Mouse (Mus musculus): ENCODE measurements around the gene Clip1.

Gene Clip1

DNA sequence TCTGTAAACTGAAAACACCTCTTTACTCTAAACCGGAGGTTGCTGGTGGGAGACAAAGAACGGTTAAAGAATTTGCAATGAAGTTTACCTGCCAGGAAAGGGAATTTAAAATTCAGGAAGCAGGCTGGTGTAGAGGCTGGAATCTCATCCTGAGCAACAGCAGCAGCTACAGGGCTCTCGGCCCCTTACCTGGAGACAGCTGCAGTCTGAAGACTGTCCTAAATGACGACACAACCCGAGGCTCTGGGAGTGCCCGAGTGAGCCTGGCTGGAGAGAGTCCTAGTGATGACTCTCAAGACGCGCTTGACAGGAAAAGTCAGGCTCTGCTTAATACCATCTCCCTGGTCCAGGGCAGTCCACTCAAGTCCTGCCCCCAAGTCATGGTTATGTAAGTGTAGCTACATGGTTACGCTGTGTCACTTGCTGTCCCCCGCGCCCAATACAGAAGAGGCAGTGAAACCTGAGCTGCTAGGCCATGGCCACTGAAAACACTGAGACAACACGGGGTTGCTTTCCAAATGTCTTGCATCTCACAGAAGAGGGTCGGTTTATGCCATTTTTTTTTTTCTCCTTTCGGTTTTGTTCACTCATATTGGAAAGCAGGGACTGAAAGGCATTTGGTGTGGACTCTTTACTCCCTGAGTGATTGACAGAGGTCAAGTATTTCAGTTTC, 13.5 kb downstream of the Clip1 start:
- peak; percentile 56 for DNase-seq

DNA sequence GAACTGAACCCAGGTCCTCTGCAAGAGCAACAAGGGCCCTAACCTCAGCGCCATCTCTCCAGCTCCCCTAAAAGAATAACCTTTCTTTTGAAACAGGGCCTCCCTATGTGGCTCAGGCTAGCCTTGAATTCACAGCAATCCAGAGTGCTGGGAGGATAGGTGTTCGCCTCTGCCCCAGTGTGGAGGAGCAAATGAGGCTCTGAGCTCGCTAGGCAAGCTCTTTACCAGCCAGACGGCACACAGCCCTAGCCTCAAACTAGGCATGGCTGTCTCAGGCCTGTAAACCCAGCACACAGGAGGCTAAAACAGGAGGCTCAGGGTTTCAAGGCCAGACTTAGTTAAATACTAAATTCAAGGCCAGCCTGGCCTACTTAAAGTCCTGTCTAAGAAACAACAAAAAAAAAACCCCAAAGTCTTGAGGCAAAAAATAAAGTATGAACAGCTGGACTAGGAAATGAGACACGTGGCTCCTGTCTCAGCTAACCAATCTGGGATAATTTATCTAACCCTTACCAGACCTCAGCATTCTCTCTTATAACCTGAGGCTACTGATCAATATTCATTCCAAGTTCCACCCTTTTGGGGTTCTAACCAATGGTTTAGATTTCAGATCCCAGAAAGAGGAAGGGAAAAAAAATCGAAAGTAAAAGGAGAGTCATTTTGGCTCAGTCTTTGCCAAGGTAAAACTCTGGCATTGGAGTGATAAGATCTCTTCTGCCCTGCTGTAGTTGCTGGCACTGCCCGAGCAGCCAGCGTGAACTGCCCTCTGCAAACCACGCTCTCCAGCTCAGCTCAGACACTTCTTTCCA, 14.2 kb downstream of the Clip1 start:
- DNase-seq: peak; percentile 41

DNA sequence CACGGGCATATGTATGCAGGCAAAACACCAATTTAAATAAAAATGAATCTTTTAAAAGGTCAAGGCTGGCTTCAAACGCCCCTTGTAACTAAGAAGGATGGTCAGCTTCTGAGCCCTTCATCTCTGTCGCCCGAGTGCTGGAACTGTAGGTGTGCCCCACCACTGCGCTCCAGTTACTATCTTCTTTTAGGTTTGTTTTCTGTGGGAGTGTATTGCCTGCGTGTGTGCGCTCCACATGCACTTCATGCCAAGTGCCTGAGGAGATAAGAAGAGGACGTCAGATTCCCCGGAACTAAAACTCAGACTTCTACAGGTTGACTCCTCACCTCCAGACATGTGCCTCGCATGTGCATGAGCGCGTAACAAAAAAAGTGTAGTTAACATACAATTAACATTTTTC, 16.5 kb downstream of the Clip1 start:
- no peak for DNase-seq

DNA sequence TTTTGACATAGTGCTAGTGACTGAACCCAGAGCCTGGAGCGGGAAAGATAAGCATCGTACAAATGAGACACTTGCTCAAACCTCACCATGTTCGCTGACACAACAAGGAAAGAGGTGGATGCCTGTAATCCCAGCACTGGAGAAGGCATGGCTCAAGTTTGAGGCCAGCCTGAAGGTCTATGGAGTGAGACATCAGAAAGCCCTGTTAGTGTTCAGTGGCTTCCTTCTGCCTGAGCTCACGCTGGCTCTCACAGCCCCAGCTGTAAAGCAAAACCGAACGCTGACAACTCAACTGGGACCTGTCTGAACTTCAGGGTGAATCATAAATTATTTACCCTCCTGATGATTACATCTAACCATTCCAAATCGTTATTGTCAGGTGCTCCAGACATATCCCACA, 18.5 kb downstream of the Clip1 start:
- no peak for DNase-seq

DNA sequence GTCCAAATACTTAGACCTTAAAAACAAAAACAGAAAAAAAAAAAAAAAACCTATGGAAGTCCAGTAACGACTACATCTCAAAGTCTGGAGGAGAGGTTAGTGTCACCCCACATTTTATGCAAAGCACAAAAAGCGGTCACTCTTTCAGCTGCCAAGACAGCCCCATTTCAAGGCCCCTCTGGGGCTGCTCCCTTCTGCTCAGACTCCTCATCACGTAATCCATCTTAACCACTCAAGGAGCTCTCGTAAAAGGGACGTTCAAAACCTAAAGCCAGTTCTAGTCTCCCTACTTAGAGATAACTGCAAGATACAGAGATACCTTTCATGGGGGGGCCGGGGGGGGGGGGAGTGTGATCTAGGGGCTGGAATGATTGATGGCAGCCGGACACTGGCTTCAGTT, 20.1 kb downstream of the Clip1 start:
- DNase-seq: no peak

DNA sequence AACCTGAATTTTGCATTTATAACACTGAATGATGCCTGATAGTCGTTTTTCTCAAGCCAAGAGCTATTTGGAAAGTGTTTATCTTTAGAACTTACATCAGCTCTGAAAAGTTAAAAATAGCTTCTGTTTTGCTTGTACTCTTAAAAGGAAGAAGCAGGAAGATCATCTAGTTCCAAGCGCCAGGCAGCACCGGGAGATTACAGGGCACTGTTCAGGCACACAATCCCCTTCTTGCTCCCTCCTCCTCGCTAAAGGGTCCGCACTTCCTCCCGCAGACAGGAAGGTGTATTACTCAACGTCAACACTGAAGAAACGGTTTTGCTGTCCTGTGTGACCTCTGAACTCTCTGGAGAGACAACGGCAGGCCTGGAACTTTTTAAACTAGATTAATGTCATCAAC, 22.4 kb downstream of the Clip1 start:
- peak; percentile 56 for DNase-seq

DNA sequence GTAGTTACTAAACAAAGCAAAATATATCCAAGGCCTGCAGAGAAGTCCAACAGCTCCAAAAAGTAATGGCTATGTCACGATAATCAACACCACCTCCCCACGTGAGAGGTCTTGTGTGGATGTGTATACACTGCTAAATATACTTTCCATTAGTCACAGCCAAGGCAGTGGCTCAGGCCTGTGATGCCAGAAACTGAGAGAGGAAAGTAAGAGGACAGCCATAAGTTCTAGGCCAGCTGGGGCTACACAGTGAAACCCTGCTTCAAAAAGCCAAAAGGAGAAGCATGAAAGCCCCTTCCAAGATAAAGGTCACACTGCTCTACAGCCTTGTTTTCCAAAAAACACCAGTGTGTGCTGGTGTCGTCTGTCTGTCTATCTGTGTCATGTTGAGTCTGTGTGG, 22.8 kb downstream of the Clip1 start:
- no peak for DNase-seq

DNA sequence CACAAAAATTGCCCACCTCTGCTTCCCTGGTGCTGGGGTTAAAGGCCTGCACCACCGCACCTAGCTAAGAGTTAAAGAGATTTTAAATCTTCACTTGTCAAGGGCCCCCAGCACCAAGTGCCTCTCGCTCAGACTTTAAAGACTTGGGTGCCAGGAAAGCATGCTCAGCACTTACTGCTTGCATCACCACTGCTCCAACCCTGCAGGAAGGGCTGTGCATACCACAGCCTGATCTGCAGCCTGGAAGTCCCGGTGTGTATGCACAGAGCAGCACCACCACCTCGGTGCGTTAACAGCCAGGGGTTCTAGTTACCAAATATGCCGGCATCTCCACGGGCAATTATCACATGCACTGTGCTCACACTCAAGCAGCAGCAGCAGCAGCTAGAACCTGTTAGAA, 26.8 kb downstream of the Clip1 start:
- no peak for DNase-seq

DNA sequence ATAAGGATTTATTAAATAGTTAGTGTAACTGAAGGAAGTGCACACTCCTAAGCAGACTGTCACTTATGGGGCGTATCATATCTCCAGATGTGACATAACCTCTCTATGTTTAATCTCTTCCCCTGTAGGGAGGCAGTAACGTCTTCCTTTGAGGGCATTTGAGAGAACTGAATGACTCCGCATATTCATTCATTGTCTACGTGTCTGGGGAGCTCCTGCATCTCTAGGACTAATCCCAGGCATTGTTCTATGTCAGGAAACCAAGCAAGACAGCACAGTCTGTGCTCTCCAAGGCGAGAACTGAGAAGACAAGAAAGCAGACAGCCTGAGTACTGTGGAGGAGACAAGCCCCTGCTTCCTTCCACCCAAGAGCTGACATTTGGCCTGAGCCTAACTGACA, 29.5 kb downstream of the Clip1 start:
- no peak for DNase-seq

DNA sequence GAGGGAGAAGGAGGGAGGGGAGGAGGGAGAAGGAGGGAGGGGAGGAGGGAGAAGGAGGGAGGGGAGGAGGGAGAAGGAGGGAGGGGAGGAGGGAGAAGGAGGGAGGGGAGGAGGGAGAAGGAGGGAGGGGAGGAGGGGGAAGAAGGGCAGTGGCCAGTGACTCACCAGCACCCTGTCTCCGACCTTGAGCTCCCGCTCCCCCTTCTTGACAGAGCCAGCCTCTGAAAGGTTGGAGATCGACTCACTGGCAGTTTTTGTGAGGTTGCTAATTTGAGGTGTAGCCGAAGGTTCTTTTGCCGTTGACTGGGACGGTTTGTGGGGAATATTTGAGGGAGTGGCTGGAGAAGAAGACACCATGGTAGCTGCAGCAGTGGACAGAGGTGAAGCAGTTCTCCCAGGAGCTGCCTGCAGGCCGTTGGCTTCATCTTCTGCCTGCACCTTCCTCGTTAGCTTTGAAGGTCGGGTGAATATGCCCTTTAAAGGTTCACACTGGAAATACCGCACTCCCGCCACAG, 31.1 kb downstream of the Clip1 start:
- no peak for DNase-seq

DNA sequence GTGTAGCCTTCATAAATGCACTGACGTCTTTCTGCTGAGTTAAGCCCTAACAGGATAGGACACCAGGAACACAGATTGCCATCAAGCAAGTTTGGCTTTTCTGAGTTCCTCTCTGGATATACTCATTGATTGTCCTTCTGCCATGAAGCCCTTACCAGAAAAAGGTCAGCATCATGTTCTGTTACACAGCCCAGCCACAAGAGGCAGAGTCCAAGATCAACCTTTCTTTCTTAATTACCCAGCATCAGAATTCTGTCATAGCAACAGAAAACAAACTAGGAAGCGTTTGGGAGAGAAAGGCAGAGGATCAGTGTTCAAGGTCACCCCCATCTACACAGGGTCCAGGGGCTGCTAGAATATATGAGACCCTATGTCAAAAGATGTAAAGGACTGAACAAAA, 33.6 kb downstream of the Clip1 start:
- no peak for DNase-seq

DNA sequence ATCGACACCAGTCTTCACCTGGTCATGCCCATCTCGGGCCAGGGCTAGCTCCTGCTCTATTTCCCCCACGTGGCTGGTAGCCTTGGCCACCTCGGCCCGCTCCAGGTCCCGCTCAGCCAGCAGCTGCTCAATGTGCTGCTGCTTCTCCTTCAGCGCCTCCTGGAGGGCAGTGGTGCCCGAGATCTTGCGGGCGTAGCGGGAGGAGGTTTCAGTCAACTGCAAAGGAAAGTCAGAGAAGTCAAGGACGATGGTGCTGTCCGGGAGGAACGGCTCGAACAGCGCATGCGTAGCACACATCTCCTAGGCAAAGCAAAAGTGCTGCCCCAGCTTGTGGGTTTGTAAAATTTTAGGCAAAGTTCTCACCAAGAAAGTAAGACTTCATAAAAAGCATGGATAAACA, 42.0 kb downstream of the Clip1 start:
- DNase-seq: no peak

DNA sequence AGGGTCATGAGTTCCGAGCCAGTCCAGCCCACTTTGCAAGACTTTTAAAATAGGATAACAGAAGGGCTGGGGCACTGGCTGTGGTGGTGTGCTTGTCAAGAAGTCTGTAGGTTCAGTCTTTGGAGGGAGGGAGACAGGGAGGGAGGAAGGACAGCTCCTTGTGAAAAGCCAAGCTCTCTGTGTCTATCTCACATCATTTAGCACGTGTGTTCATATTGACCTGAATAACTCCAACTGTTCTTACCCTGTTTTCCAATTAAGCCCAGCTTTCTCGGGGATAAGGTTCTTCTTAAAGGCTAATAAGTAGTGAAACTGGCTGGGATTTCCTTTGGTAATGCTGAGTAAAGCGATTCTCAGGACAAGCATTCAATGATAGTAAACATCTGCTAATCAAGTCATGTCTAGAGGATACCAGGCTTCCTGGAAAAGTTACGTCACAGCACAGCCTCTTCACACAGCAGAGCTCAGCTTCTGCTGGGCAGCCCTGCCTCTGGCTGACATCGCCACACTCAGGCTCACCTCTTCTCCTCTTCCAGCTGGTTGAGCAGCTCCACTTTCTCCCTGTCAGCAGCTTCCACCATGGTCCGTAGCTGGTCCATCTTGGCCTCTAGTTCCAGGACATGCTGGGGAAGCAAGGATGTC, 43.0 kb downstream of the Clip1 start:
- no peak for DNase-seq

DNA sequence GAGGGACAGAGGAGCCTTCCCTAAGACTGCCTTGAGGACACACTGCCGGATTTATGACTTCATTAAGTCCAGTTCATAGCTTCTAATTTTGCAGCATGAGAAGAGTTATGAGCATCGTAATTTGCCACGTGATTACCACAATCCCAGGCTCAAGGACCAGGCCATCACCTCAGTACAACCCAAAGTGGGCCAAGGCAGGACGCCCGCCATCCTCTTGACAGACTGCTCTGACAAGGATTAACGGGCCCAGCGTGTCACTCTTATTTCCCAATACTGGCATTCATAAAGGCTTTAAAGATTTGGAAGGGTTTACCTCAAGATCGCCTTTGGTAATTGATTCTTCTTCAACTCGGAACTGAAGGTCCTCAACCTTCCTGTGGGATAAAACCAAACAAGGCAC, 44.2 kb downstream of the Clip1 start:
- DNase-seq: no peak

DNA sequence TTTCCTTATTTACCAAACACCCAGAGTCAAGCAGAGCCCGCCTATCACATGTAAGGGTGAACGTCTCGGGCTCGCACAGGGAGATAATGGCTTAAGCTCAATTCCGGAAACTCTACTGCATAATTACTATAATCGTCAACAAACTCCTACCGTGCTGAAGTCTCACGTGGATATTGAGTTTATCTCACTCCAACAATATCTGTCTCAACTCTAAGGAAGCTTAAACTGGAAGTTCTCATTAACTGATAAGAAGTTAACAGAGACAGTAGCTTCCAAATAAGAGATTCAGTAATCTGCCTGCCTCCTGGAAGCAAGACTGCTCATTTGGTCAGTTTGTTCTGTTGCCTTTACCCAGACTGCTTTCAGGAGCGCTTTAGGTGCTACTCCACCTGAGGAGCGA, 53.2 kb downstream of the Clip1 start:
- no peak for DNase-seq

DNA sequence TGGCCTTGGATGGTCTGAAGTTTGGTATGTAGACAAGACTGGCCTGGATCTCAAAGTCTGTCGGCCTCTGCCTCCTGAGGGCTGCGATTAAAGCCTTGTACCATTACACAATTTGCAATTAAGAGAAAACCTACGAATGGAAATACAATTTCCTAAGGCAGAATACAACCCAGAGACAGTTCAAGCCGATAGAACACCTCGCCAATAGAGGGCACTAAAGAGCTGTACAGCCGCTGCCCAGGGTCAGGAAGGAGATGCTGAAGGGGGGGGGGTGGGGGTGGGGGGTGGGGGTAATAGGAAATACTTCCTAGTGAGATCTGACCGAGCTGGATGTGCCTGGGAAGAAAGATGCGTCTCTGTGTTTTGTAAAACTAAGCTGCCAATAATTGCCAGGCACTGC, 57.8 kb downstream of the Clip1 start:
- DNase-seq: peak; percentile 31

DNA sequence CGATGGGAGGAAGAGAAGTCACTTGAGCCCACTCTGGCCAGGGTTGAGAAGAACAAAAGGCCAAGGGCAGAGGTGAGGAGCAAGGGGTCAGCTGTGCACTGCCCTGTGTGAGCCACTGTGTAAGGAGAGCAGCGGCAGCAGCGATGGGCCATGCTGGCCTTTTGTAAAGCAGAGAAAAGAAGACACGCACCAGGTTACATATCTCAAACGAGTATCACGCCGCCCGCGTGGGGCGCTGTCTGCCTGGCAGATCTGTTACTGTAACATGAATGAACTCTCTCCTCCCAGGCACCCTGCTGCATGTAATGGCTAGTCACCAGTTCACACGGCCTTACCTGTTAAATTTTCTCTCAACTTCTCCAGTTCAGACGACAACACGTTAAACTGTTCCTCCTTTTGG, 62.0 kb downstream of the Clip1 start:
- no peak for DNase-seq

DNA sequence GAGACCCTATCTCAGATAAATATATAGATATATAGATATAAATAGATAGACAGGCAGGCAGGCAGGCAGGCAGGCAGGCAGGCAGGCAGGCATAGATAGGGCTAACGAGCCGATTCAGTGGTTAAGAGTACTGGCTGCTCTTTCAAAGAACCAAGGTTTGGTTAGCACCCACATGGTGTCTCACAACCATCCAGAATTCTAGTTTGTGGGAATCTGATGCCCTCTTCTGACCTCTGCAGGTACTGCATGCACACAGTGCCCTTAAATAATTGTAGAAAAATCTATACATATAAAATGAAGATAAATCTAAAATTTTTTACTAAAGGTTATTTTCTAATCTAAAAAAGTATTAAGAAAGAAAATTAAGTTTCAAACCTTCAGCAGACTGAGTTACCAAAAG, 65.9 kb downstream of the Clip1 start:
- DNase-seq: no peak

DNA sequence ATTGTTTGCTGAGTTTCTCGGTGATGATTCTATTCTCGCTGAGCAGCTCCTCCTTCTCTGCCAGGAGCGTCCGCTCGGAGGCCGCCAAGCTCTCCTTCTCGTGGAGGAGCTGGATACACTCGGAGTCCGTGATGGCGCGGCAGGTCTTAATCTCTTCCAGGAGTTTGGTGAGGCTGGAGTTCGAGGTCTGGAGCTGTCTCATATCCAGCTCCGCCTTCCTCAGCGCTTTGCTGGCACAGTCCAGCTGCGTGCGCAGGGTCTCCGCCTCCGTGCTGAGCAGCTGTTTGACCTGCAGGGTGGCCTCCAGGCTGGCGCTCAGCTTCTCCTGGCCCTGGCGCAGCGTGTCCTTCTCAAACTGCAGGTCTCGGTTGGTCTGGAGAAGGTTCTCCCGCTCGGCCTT, 70.2 kb downstream of the Clip1 start:
- no peak for DNase-seq

DNA sequence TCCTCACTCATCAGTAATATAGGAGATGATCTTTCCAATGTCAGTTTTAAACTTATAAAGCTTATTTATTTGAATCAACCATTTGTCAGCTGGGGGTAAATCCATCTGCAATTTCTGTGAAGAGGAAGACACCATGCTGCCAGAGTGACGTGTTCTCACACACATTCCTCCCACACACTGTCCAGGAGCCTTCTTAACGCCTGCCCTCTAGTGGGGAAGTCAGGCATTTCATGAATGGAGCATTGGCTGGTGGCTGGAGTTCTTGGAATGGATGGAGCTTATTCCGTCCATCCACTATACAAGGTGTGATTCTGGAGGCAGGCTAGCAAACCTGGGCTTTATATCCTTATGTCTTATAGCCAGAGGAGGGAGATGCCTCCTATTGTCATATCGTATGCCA, 74.6 kb downstream of the Clip1 start:
- DNase-seq: peak; percentile 54

DNA sequence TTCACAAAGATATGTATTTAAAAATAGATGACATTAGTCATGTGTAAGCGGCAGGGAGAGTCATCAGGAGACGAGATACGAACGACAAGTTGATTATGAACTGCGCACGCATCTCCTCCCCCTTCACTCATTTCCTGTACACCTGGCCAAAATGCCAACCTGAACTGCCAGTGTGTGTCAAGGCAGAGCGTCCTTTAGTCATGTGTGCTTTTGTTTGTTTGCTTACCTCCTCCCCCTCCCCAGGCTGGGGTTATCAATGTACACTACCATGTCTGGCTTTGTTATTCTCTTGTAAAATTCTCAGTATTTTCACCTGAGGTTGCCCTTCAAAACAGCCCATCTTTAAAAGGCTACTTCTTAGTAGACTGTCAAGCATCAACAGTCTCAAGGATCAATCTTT, 75.0 kb downstream of the Clip1 start:
- no peak for DNase-seq

DNA sequence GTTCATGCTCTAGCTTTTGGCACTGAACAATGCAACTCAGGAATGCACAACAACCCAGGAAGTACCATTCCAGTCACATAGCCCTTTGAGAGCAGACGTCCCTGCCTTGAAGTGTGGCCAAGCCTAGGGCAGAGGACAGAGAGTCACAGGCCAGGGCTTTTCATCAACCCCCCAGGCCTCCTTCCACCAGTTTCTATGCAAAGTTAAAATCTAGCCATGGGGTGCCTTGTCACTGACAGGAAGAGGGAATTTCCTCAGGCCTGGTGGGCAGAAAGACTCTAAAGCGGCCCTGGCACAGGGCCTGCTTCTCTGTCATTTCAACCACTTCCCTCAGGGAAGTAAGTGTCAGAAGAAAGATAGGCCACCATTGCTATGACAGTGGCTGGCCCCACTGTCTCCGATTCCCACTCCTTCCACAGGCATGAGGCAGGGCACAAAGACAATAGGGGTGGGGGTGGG, 77.2 kb downstream of the Clip1 start:
- DNase-seq: peak; percentile 66

DNA sequence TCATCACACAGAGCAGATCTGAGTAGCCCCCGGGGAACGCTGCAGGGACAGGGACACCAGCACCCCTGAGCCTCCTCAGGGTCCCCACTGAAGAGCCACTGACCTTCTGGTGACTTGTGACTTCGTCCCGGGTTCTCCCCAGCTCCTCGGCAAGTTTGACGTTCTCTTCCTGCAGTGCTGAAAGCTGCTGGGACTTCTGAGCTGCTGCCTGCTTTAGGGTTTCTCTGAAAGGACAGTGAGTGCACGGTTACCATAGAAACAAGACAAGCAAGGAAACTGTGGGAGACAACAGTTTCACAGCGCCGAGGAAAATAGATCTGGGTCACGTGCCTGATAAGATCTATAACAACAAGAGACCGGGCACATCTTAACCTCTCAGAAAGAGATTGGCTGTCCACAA, 80.9 kb downstream of the Clip1 start:
- DNase-seq: peak; percentile 35

DNA sequence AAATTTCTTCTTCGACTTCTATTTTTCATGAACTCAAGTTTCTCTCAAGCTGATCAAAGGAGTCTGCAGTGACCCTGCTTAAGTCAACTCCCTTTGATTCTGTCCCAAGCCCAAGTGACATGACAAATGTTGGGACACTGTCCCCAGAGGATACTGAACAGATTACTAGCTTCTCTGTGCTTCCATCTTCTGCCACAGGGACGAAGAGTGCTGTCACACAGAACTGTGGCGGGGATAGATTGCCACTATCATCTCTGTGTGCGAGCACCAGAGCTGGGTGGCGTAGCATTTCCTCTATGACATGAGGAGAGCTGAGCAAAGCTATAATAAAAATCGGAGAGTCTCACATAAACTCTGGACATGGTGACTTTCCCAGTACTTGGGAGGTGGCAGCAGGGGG, 82.2 kb downstream of the Clip1 start:
- no peak for DNase-seq

Measured in kidney, adult 11 months (tissue).